Mouse (Mus musculus): ENCODE data around the gene Slc26a6. TPM values are rescaled to one million over a fixed set of nuclear protein-coding genes. Genes with fewer than 3 reads are reported as not detected.

The Slc26a6 gene
- total RNA-seq, 2 experiments from 2014 or later: 13.8 to 16.1 TPM

DNA sequence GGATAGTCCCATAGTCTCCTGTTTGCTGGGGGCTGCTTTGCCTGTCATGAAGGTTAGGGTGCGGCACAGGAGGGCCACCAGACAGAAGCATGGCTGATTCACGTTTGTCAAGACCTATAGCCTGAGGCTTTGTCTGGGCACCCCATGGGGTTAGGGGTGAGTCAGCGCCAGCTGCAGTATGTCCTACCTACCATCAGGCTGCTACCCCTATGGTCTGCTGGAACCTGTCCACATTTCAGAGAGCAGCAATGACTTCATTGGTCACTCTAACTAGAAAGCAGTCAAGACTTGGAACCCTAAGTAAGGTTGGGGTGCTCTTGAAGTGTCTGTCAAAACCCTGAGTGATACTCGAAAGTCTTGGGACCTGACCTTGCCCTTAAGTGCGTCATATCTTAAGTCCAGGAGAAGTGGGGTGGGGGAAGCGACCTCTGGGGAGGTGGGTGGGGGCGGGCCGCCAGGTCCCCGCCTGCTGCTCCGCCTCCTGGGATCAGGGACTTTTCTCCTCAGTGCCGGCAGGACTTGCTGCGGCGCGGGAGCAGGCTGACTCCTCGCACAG is 100.1 kb downstream of the Slc26a6 start, which contains the start of gene Col7a1:
Gene Col7a1, plus strand, starts transcription at position 506 of the 556 bp plus-strand sequence.
- DNase-seq (ENCODE audit: low spot score in 2 of 2): no peak

GRCm38 (mm10) chr9:108955241-108955640 is 102.2 kb downstream of the Slc26a6 start:
- DNase-seq (ENCODE audit: low spot score in 2 of 2): no peak

GRCm38 (mm10) chr9:108955846-108956245 is 102.8 kb downstream of the Slc26a6 start:
- DNase-seq (ENCODE audit: low spot score in 2 of 2): no peak

Small RNA genes lying within 50 kb of the gene (microRNA-seq; reads per million reads assigned to microRNA genes)
- 0 reads per million in 2 experiments for gene Gm23156

Other genes starting within 250 kb of the Slc26a6 start
- gene Arih2, start 203.9 kb upstream of the Slc26a6 start, total RNA-seq (2021): 10 to 100 TPM; 48.7 to 59.4 TPM
- gene Slc25a20, start 191.2 kb upstream of the Slc26a6 start, total RNA-seq (2021): 10 to 100 TPM; 14.4 to 16.7 TPM
- 10 to 100 TPM; 44.8 to 49.0 TPM for gene Prkar2a, start 164.0 kb upstream of the Slc26a6 start, total RNA-seq (2021)
- 100 to 1,000 TPM; 240 to 270 TPM for gene Ip6k2, start 69.5 kb upstream of the Slc26a6 start, total RNA-seq (2021)
- gene Nckipsd, start 44.9 kb upstream of the Slc26a6 start, total RNA-seq (2021): 10 to 100 TPM; 75.6 to 78.8 TPM
- 10 to 100 TPM; 54.6 to 58.6 TPM for gene Celsr3, start 27.0 kb upstream of the Slc26a6 start, total RNA-seq (2021)
- gene Tmem89, start 61.3 kb downstream of the Slc26a6 start, total RNA-seq (2021): not detected
- 100 to 1,000 TPM; 346 to 356 TPM for gene Uqcrc1, start 83.3 kb downstream of the Slc26a6 start, total RNA-seq (2021)
- gene Col7a1, start 100.3 kb downstream of the Slc26a6 start, total RNA-seq (2021): 1 to 10 TPM; 1.9 to 2.3 TPM
- gene Ucn2, start 132.7 kb downstream of the Slc26a6 start, total RNA-seq (2021): under 1 TPM; 0.47 to 0.76 TPM
- gene Pfkfb4, start 138.5 kb downstream of the Slc26a6 start, total RNA-seq (2021): 10 to 100 TPM; 12.1 to 17.5 TPM
- gene Shisa5, start 185.3 kb downstream of the Slc26a6 start, total RNA-seq (2021): 10 to 100 TPM; 46.0 to 56.0 TPM
- gene Trex1, start 206.5 kb downstream of the Slc26a6 start, total RNA-seq (2021): 10 to 100 TPM; 14.6 to 16.6 TPM
- 10 to 100 TPM; 23.7 to 28.0 TPM for gene Atrip, start 220.8 kb downstream of the Slc26a6 start, total RNA-seq (2021)
- gene Ccdc51, start 229.2 kb downstream of the Slc26a6 start, total RNA-seq (2021): 1 to 10 TPM; 8.7 to 9.3 TPM
- gene Tma7, start 229.3 kb downstream of the Slc26a6 start, total RNA-seq (2021): 100 to 1,000 TPM; 286 to 308 TPM
- gene Plxnb1, start 242.1 kb downstream of the Slc26a6 start, total RNA-seq (2021): 10 to 100 TPM; 70.4 to 76.5 TPM